Mouse (Mus musculus) myocyte (in vitro differentiated cells): ENCODE measurements around the gene Muc1.

ENCODE experiments used
- CEBPB ChIP-seq: IDR thresholded peaks from 2 replicates; pipeline ENCODE4 v1.6.1; 2011; ENCODE audit warnings: mild to moderate bottlenecking, moderate library complexity; ENCODE audit not compliant: poor library complexity, insufficient read depth, severe bottlenecking
- E2F4 ChIP-seq: IDR thresholded peaks from one replicate; pipeline ENCODE4 v1.6.1; 2011; ENCODE audit warnings: mild to moderate bottlenecking, control low read depth, moderate library complexity; ENCODE audit not compliant: insufficient read depth
- MAX ChIP-seq: IDR thresholded peaks from one replicate; pipeline ENCODE4 v1.6.1; 2011; ENCODE audit warnings: low read depth, mild to moderate bottlenecking, control low read depth
- MYOD1 ChIP-seq, 3 experiments: IDR thresholded peaks; one replicate each; pipeline ENCODE4 v1.6.1; 2011; ENCODE audit warnings: control low read depth in 2 of 3, low read depth in 2 of 3, mild to moderate bottlenecking in 2 of 3, moderate library complexity in 1 of 3; ENCODE audit not compliant: insufficient read length in 2 of 3, control insufficient read depth in 1 of 3
- MYOG ChIP-seq, 3 experiments: IDR thresholded peaks; one replicate each; pipeline ENCODE4 v1.6.1; 2011; ENCODE audit warnings: control low read depth in 2 of 3, low read depth in 2 of 3, mild to moderate bottlenecking in 2 of 3; ENCODE audit not compliant: insufficient read length in 2 of 3, control insufficient read depth in 1 of 3, insufficient read depth in 1 of 3
- POLR2A ChIP-seq: IDR thresholded peaks from one replicate; pipeline ENCODE4 v1.6.1; 2011; ENCODE audit warnings: low read depth, mild to moderate bottlenecking, control low read depth, moderate library complexity; ENCODE audit not compliant: insufficient read length
- POLR2AphosphoS2 ChIP-seq: IDR thresholded peaks from one replicate; pipeline ENCODE4 v1.6.1; 2011; ENCODE audit warnings: low read depth, control low read depth; ENCODE audit not compliant: insufficient read length
- REST ChIP-seq: IDR thresholded peaks from one replicate; pipeline ENCODE4 v1.6.1; 2011; ENCODE audit warnings: mild to moderate bottlenecking, control low read depth, moderate library complexity; ENCODE audit not compliant: insufficient read depth, insufficient read length
- SRF ChIP-seq: IDR thresholded peaks from one replicate; pipeline ENCODE4 v1.6.1; 2011; ENCODE audit warnings: low read depth; ENCODE audit not compliant: control insufficient read depth, insufficient read length
- TCF12 ChIP-seq: IDR thresholded peaks from one replicate; pipeline ENCODE4 v1.6.1; 2011; ENCODE audit warnings: mild to moderate bottlenecking, control low read depth; ENCODE audit not compliant: poor library complexity, insufficient read depth, severe bottlenecking
- TCF3 ChIP-seq: IDR thresholded peaks from one replicate; pipeline ENCODE4 v1.6.1; 2011; ENCODE audit warnings: low read depth, control low read depth; ENCODE audit not compliant: insufficient read length
- USF1 ChIP-seq: IDR thresholded peaks from one replicate; pipeline ENCODE4 v1.6.1; 2011; ENCODE audit warnings: low read depth, mild to moderate bottlenecking, control low read depth, moderate library complexity

GRCm38 (mm10) chr3:89228180-89228549 lies 692 bp upstream of the Muc1 start:
- TF ChIP-seq POLR2A: no peak
- no peak for TF ChIP-seq POLR2AphosphoS2
- TF ChIP-seq CEBPB: no peak
- TF ChIP-seq MYOD1 (IDR thresholded peaks at IDR 0.05; ENCODE audit: control insufficient read depth in 1 of 3, insufficient read length in 2 of 3, low read depth in 2 of 3): no peak
- TF ChIP-seq TCF3: no peak
- TF ChIP-seq REST: no peak
- no peak for TF ChIP-seq TCF12
- TF ChIP-seq E2F4: no peak
- no peak for TF ChIP-seq USF1
- no peak for TF ChIP-seq MAX
- TF ChIP-seq SRF: no peak
- no peak for TF ChIP-seq MYOG (IDR thresholded peaks at IDR 0.05; ENCODE audit: control insufficient read depth in 1 of 3, insufficient read depth in 1 of 3, insufficient read length in 2 of 3, low read depth in 2 of 3)
